Mouse (Mus musculus) intestine, embryonic 16.5 days (tissue): Measurements from ENCODE around the gene Prkaca. TPM values are rescaled to one million over a fixed set of nuclear protein-coding genes. Genes with fewer than 3 reads are reported as not detected.
"Not testable (repeated sequence)": the region's sequence is repeated elsewhere in the genome, so short reads cannot be mapped to it uniquely, and the experiment has no call there.

Experiments used
- ATAC-seq: fragments of 200-750 bp; cut with Nextera tagmentation; 2 replicates; pipeline ENCODE4 v1.8.0; 2017; ENCODE audit warnings: moderate TSS enrichment, moderate library complexity
- H3K27ac ChIP-seq: fragments of 300-500 bp; sonication (generic); 2 replicates; pipeline ENCODE4 v1.5.1; 2014; ENCODE audit warnings: mild to moderate bottlenecking, low read length
- H3K27me3 ChIP-seq: fragments of 300-500 bp; sonication (generic); replicated peaks from 2 replicates; pipeline ENCODE4 v1.6.1; 2014; ENCODE audit warnings: low read length, control low read depth, mixed read lengths; ENCODE audit not compliant: control insufficient read depth, insufficient read depth
- H3K36me3 ChIP-seq: fragments of 300-500 bp; sonication (generic); 2 replicates; pipeline ENCODE4 v1.6.1; 2014; ENCODE audit warnings: low read length, control low read depth; ENCODE audit not compliant: control insufficient read depth, insufficient read depth
- H3K4me1 ChIP-seq: fragments of 300-500 bp; sonication (generic); 2 replicates; pipeline ENCODE4 v1.6.1; 2014; ENCODE audit warnings: low read length, control low read depth, mixed read lengths; ENCODE audit not compliant: control insufficient read depth, insufficient read depth
- H3K4me2 ChIP-seq: fragments of 300-500 bp; sonication (generic); 2 replicates; pipeline ENCODE4 v1.6.1; 2014; ENCODE audit warnings: low read depth, low read length, control low read depth
- H3K4me3 ChIP-seq: fragments of 300-500 bp; sonication (generic); 2 replicates; pipeline ENCODE4 v1.5.1; 2014; ENCODE audit warnings: mild to moderate bottlenecking, low read length
- H3K9ac ChIP-seq: fragments of 300-500 bp; sonication (generic); 2 replicates; pipeline ENCODE4 v1.6.1; 2014; ENCODE audit warnings: low read depth, low read length
- H3K9me3 ChIP-seq: fragments of 300-500 bp; sonication (generic); 2 replicates; pipeline ENCODE4 v1.6.1; 2016; ENCODE audit warnings: low read length, control low read depth; ENCODE audit not compliant: control insufficient read depth
- WGBS: fragments of 180-500 bp; shearing (Covaris S2); extraction: QIAGEN DNeasy Blood & Tissue Kit; methylation state at CpG from one replicate; pipeline ENCODE4 v1.1.7; 2014; 5-methylcytosine and 5-hydroxymethylcytosine counted together
- polyA plus RNA-seq: library from polyadenylated mRNA; unstranded; fragments of >200 nt; fragmentation: Nextera tagmentation; extraction: Ambion mirVana; gene quantifications from 2 replicates; pipeline ENCODE4 v1.2.1, GENCODE M21; 2015

The Prkaca gene
- polyA plus RNA-seq, 1 experiment from 2014 or later, result 24.6 TPM

GRCm38 (mm10) chr8:84005502-84005901, 32.7 kb downstream of the Prkaca start:
- H3K27me3 ChIP-seq, H3K9me3 ChIP-seq, H3K9ac ChIP-seq, H3K36me3 ChIP-seq, H3K4me3 ChIP-seq, H3K27ac ChIP-seq, ATAC-seq: not testable (repeated sequence)
- WGBS, result 95% methylated on average over 7 of the region's 7 CpGs
- H3K4me2 ChIP-seq, result peak overlapping the region; percentile 92; the same call in 1 of the 2 replicates
- peaks cover 30% of the 10 kb centered on the region for H3K4me1 ChIP-seq

GRCm38 (mm10) chr8:84008362-84008761, 35.6 kb downstream of the Prkaca start:
- no peak overlapping the region for H3K9ac ChIP-seq
- no peak overlapping the region for H3K4me2 ChIP-seq
- no peaks in the 10 kb centered on the region for H3K9me3 ChIP-seq
- H3K4me1 ChIP-seq, result peaks cover 39% of the 10 kb centered on the region
- H3K27ac ChIP-seq, result no peak overlapping the region
- WGBS, result 34% methylated on average over 7 of the region's 7 CpGs
- peaks cover 27% of the 10 kb centered on the region for H3K27me3 ChIP-seq
- no peaks in the 10 kb centered on the region for H3K36me3 ChIP-seq
- no peak for ATAC-seq
- no peak overlapping the region for H3K4me3 ChIP-seq

DNA sequence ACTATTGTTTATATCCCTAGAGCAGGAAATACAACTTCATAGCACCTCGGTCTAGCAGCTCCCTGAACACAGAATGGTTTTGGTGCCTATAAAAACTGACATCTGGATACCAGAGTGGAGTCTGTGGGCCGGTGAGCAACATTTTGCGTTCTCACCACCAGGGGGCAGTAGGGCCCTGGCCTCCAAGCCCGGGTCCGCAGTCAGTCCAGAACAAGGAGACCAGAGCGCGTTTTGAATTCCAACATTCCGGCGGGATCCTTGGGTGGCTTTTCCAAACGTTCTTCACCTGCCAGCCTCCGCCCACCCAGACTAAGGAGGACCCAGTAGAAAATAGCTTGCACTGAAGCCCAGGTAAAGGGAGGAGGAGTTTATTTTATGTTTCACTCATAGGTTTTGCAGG, 37.1 kb downstream of the Prkaca start:
- ATAC-seq, result no peak
- Histone ChIP-seq H3K4me2 (no peak overlapping the region), H3K9me3 (no peaks in the 10 kb centered on the region), H3K4me3 (peak overlapping the region; percentile 7; the same call in 1 of the 2 replicates), H3K27ac (no peak overlapping the region), H3K4me1 (peaks cover 29% of the 10 kb centered on the region), H3K36me3 (no peaks in the 10 kb centered on the region), H3K27me3 (peaks cover 27% of the 10 kb centered on the region), H3K9ac (no peak overlapping the region)
- WGBS, result 2% methylated on average over 11 of the region's 11 CpGs

- Histone ChIP-seq H3K4me3 (peak overlapping the region; percentile 59), H3K27me3 (peaks cover 27% of the 10 kb centered on the region), H3K4me1 (peaks cover 26% of the 10 kb centered on the region), H3K4me2 (peak overlapping the region; percentile 99), H3K9me3 (no peaks in the 10 kb centered on the region), H3K27ac (peak overlapping the region; percentile 27; the same call in 1 of the 2 replicates), H3K9ac (peak overlapping the region; percentile 66), H3K36me3 (no peaks in the 10 kb centered on the region)
- 1% methylated on average over 77 of the region's 83 CpGs for WGBS
- peak; percentile 58 for ATAC-seq
Measured at GRCm38 (mm10) chr8:84010625-84011611, 38.1 kb downstream of the Prkaca start.

GRCm38 (mm10) chr8:84011705-84012498, 39.1 kb downstream of the Prkaca start, which contains the start of gene 2210011C24Rik:
Gene 2210011C24Rik, minus strand, starts transcription at chr8:84012171.
- under 1% methylated on average over 45 of the region's 45 CpGs for WGBS
- H3K9ac ChIP-seq, result peak within 1 kb of the TSS; percentile 66
- ATAC-seq, result peak; percentile 83
- H3K27ac ChIP-seq, result peak within 1 kb of the TSS; percentile 27; the same call in 1 of the 2 replicates
- peaks cover 26% of the 10 kb centered on the region for H3K4me1 ChIP-seq
- peak within 1 kb of the TSS; percentile 59 for H3K4me3 ChIP-seq
- H3K4me2 ChIP-seq, result peak within 1 kb of the TSS; percentile 99
- H3K27me3 ChIP-seq, result peaks cover 27% of the 10 kb centered on the region
- H3K36me3 ChIP-seq, result no peaks in the 10 kb centered on the region
- H3K9me3 ChIP-seq, result no peaks in the 10 kb centered on the region

DNA sequence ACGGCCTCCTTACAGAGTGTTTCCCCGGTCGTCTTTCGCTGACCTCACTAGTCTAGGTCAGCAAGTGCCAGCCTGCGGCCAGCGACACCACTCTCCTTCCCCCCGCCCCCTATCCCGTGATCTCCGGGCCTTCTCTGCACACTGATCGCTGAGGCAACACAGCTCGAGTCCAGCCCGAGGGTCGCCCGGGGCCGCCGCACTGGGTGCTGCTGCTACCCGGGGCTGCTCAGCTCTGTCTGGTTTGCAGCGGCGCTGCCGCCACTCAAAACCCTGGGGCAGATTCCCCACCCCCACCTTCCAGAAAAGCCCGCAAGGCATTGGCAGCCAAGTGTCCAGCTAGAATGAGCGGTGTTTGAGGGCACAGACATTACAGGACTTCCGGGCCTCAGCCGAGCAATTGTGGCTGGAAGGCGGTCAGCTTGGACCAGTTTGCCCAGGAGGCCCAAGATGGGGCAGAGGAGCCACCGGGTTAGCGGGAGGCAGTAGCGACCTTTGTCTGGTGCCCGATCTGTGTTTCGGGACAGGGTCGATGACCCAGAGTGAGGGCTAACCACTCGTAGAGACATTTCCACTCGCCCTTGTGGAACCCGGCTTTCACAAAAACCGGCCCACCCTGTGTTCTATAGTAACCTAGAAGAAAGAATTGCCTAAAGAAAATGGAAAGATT, 39.8 kb downstream of the Prkaca start:
- H3K4me2 ChIP-seq, result peak overlapping the region; percentile 99
- H3K4me3 ChIP-seq, result peak overlapping the region; percentile 59
- peaks cover 26% of the 10 kb centered on the region for H3K4me1 ChIP-seq
- peak; percentile 11; the same call in 1 of the 2 replicates for ATAC-seq
- peak overlapping the region; percentile 54 for H3K9ac ChIP-seq
- no peak overlapping the region for H3K27ac ChIP-seq
- peaks cover 27% of the 10 kb centered on the region for H3K27me3 ChIP-seq
- no peaks in the 10 kb centered on the region for H3K36me3 ChIP-seq
- H3K9me3 ChIP-seq, result no peaks in the 10 kb centered on the region
- 17% methylated on average over 35 of the region's 35 CpGs for WGBS

- Histone ChIP-seq H3K9ac (no peak overlapping the region), H3K4me2 (no peak overlapping the region), H3K27ac (no peak overlapping the region), H3K27me3 (peaks cover 20% of the 10 kb centered on the region), H3K9me3 (no peaks in the 10 kb centered on the region), H3K4me3 (no peak overlapping the region), H3K4me1 (peaks cover 25% of the 10 kb centered on the region), H3K36me3 (no peaks in the 10 kb centered on the region)
- 96% methylated on average over 5 of the region's 5 CpGs for WGBS
- ATAC-seq, result no peak
Measured at GRCm38 (mm10) chr8:84015833-84016232, 43.0 kb downstream of the Prkaca start.

GRCm38 (mm10) chr8:84019738-84020137, 46.9 kb downstream of the Prkaca start:
- Histone ChIP-seq H3K9ac (no peak overlapping the region), H3K27me3 (no peaks in the 10 kb centered on the region), H3K4me1 (peaks cover 35% of the 10 kb centered on the region), H3K4me3 (no peak overlapping the region), H3K36me3 (no peaks in the 10 kb centered on the region), H3K4me2 (no peak overlapping the region), H3K27ac (no peak overlapping the region), H3K9me3 (no peaks in the 10 kb centered on the region)
- no peak for ATAC-seq
- WGBS, result 68% methylated on average over 9 of the region's 9 CpGs
